Mouse (Mus musculus): ENCODE measurements around the gene Actb. TPM values are rescaled to one million over a fixed set of nuclear protein-coding genes. Genes with fewer than 3 reads are reported as not detected.

Gene Actb
- polyA plus RNA-seq, 1 experiment from 2014 or later, result 14,327 TPM

GRCm38 (mm10) chr5:142920311-142921073 is 13.9 kb upstream of the Actb start:
- Histone ChIP-seq H3K9me3 (no peaks in the 10 kb centered on the region), H3K27me3 (replicated peaks) (no peaks in the 10 kb centered on the region), H3K9ac (no peak overlapping the region), H3K36me3 (no peaks in the 10 kb centered on the region), H3K27ac (peak overlapping the region; percentile 86), H3K4me3 (replicated peaks) (no peak overlapping the region), H3K4me1 (peaks cover 19% of the 10 kb centered on the region), H3K4me2 (peak overlapping the region; percentile 9)
- 34% methylated on average over 8 of the region's 8 CpGs for WGBS
- ATAC-seq (ENCODE audit: insufficient read depth, low FRiP score, low read depth), result peak; percentile 97

GRCm38 (mm10) chr5:142917402-142917801 is 10.8 kb upstream of the Actb start:
- H3K27me3 ChIP-seq (replicated peaks), result no peaks in the 10 kb centered on the region
- WGBS, result 89% methylated on average over 8 of the region's 8 CpGs
- no peak for ATAC-seq (ENCODE audit: insufficient read depth, low FRiP score, low read depth)

GRCm38 (mm10) chr5:142916593-142916992 is 10.0 kb upstream of the Actb start:
- Histone ChIP-seq H3K27ac (no peak overlapping the region), H3K27me3 (replicated peaks) (no peaks in the 10 kb centered on the region), H3K4me1 (peaks cover 19% of the 10 kb centered on the region), H3K4me2 (no peak overlapping the region), H3K4me3 (replicated peaks) (no peak overlapping the region), H3K36me3 (no peaks in the 10 kb centered on the region), H3K9me3 (no peaks in the 10 kb centered on the region), H3K9ac (no peak overlapping the region)
- WGBS, result 71% methylated on average over 7 of the region's 7 CpGs
- ATAC-seq (ENCODE audit: insufficient read depth, low FRiP score, low read depth), result no peak

More at GRCm38 (mm10) chr5:142917402-142917801, 10.8 kb upstream of the Actb start:
- H3K9me3 ChIP-seq, result no peaks in the 10 kb centered on the region
- H3K9ac ChIP-seq, result no peak overlapping the region
- H3K4me2 ChIP-seq, result no peak overlapping the region
- peaks cover 19% of the 10 kb centered on the region for H3K4me1 ChIP-seq
- H3K36me3 ChIP-seq, result no peaks in the 10 kb centered on the region
- no peak overlapping the region for H3K4me3 ChIP-seq (replicated peaks)
- H3K27ac ChIP-seq, result no peak overlapping the region

DNA sequence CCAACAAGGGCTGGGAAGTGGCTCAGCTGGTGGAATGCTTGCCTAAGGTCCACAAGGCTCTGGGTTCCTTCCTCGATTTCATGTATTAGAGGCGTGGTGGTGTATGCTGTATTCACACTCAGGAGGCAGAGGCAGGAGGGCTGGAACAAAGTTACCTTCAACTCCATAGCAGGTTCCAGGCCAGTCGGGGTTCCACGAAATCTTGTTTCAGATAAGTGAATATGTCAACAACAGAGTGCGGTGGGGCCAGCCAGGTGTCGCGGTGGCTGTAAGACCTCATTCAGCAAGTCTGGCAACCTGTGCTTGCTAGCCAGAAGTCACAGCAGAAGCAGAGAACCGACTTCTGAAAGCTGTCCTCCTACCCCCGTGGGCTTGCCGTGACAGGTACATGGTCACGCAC is 8.7 kb upstream of the Actb start:
- no peaks in the 10 kb centered on the region for H3K9me3 ChIP-seq
- H3K4me1 ChIP-seq, result peaks cover 9% of the 10 kb centered on the region; the same call in 1 of the 2 replicates
- H3K9ac ChIP-seq, result no peak overlapping the region
- H3K4me2 ChIP-seq, result no peak overlapping the region
- no peak overlapping the region for H3K4me3 ChIP-seq (replicated peaks)
- H3K27me3 ChIP-seq (replicated peaks), result no peaks in the 10 kb centered on the region
- no peaks in the 10 kb centered on the region for H3K36me3 ChIP-seq
- ATAC-seq (ENCODE audit: insufficient read depth, low FRiP score, low read depth), result peak; percentile 48; the same call in 1 of the 2 replicates
- H3K27ac ChIP-seq, result peak overlapping the region; percentile 35; the same call in 1 of the 2 replicates
- 73% methylated on average over 11 of the region's 11 CpGs for WGBS

GRCm38 (mm10) chr5:142912739-142913138 is 6.2 kb upstream of the Actb start:
- Histone ChIP-seq H3K36me3 (no peaks in the 10 kb centered on the region), H3K9ac (no peak overlapping the region), H3K9me3 (no peaks in the 10 kb centered on the region), H3K4me3 (replicated peaks) (no peak overlapping the region), H3K27me3 (replicated peaks) (no peaks in the 10 kb centered on the region), H3K4me1 (peaks cover 30% of the 10 kb centered on the region), H3K4me2 (no peak overlapping the region), H3K27ac (no peak overlapping the region)
- WGBS, result 68% methylated on average over 4 of the region's 4 CpGs
- ATAC-seq (ENCODE audit: insufficient read depth, low FRiP score, low read depth), result no peak

DNA sequence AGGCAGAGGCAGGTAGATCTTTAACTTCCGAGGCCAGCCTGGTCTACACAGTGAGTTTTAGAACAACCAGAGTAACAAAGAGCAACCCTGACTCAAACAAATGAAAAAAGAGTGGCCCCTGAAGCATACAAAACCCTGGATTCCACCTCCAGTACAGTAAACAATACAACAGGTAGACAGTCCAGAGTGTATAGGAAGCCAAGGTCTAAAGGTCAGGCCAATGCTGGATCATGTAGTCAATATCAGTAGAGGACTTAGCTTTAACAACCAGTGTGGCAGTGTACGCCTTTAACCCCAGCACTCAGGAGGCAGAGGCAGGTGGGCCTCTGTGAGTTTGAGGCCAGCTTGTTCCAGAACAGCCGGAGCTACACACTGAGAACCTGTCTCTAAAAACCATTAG is 5.8 kb upstream of the Actb start:
- H3K27ac ChIP-seq, result no peak overlapping the region
- H3K4me1 ChIP-seq, result peaks cover 35% of the 10 kb centered on the region
- WGBS, result 86% methylated on average over 3 of the region's 3 CpGs
- no peak overlapping the region for H3K9ac ChIP-seq
- H3K9me3 ChIP-seq, result no peaks in the 10 kb centered on the region
- no peaks in the 10 kb centered on the region for H3K36me3 ChIP-seq
- no peak overlapping the region for H3K4me3 ChIP-seq (replicated peaks)
- H3K4me2 ChIP-seq, result no peak overlapping the region
- no peaks in the 10 kb centered on the region for H3K27me3 ChIP-seq (replicated peaks)
- ATAC-seq (ENCODE audit: insufficient read depth, low FRiP score, low read depth), result no peak

DNA sequence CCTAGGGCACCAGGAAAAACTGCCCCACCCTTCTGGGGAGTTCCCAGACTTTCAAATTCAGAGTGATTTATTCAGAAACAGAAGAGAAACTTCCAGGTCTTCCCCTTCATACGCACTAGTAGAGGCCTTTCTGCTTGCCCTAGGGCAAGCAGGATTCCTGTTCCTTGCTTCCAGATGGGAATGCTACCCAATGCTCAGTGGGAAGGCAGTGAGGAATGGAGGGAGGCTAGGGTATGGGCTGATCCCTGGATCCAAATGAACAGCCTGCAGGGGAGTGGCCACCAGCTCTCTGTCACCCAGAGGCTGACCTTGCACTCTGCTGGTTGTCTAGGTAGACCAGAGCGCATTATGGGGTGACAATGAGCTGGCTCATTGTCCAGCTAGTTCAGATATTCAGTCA is 5.1 kb upstream of the Actb start:
- Histone ChIP-seq H3K27me3 (replicated peaks) (no peaks in the 10 kb centered on the region), H3K27ac (no peak overlapping the region), H3K9ac (no peak overlapping the region), H3K4me2 (no peak overlapping the region), H3K9me3 (no peaks in the 10 kb centered on the region), H3K4me3 (replicated peaks) (no peak overlapping the region), H3K4me1 (peaks cover 40% of the 10 kb centered on the region), H3K36me3 (no peaks in the 10 kb centered on the region)
- WGBS, result 81% methylated on average over 2 of the region's 2 CpGs
- no peak for ATAC-seq (ENCODE audit: insufficient read depth, low FRiP score, low read depth)

- 30% methylated on average over 8 of the region's 8 CpGs for WGBS
- no peaks in the 10 kb centered on the region for H3K27me3 ChIP-seq (replicated peaks)
- peak overlapping the region; percentile 100 for H3K27ac ChIP-seq
- peak overlapping the region; percentile 1; the same call in 1 of the 2 replicates for H3K4me3 ChIP-seq (replicated peaks)
- H3K9me3 ChIP-seq, result no peaks in the 10 kb centered on the region
- H3K9ac ChIP-seq, result no peak overlapping the region
- H3K4me2 ChIP-seq, result peak overlapping the region; percentile 76
- no peak; the same call in 1 of the 2 replicates for ATAC-seq (ENCODE audit: insufficient read depth, low FRiP score, low read depth)
- peaks cover 40% of the 10 kb centered on the region for H3K4me1 ChIP-seq
- peaks cover 5% of the 10 kb centered on the region for H3K36me3 ChIP-seq
Measured at GRCm38 (mm10) chr5:142909576-142910278, 3.2 kb upstream of the Actb start.

GRCm38 (mm10) chr5:142908941-142909575 is 2.5 kb upstream of the Actb start:
- Histone ChIP-seq H3K4me2 (peak overlapping the region; percentile 76), H3K27me3 (replicated peaks) (no peaks in the 10 kb centered on the region), H3K9ac (no peak overlapping the region), H3K4me1 (peaks cover 46% of the 10 kb centered on the region), H3K27ac (peak overlapping the region; percentile 100), H3K9me3 (no peaks in the 10 kb centered on the region), H3K36me3 (peaks cover 11% of the 10 kb centered on the region), H3K4me3 (replicated peaks) (peak overlapping the region; percentile 1; the same call in 1 of the 2 replicates)
- 24% methylated on average over 5 of the region's 5 CpGs for WGBS
- no peak for ATAC-seq (ENCODE audit: insufficient read depth, low FRiP score, low read depth)

DNA sequence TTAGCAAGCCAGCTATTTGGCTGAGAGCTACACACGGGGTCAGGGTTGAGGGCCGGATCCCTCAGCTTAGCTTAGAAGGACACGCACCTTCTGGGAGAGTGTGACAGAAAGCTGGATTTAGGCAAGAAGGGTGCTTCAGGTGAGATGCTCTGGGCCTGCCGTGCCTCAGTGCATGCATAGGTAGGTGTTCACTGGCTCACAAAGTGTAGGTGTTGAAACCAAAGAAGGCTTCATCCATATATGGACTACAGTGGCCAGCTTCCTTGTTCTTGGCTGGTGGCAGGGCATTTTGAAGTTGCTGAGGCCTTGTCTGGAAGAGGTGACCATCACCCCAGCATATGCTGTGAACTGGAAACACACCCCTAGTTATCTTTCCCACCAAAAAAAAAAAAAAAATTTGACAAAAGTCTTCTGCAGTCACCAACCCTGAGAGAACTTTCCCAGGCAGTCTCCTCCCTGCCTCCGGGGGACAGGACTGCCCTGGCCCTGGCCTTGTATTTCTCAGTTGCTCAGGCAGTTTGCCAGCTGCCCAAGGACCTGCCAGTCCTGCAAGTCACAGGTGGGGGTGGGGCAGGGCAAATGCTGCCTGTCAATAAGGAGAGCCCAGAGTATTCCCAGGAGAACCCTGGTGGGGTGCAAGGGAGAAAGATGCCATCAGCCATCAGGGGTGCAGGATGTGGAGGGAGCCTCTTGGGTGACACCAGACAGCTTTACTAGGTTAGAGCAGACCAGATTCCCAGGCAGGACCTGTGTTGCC is 1.4 kb upstream of the Actb start:
- peak overlapping the region; percentile 100 for H3K27ac ChIP-seq
- 50% methylated on average over 5 of the region's 5 CpGs for WGBS
- no peak for ATAC-seq (ENCODE audit: insufficient read depth, low FRiP score, low read depth)
- peaks cover 51% of the 10 kb centered on the region for H3K4me1 ChIP-seq
- no peaks in the 10 kb centered on the region for H3K27me3 ChIP-seq (replicated peaks)
- H3K9me3 ChIP-seq, result no peaks in the 10 kb centered on the region
- no peak overlapping the region for H3K9ac ChIP-seq
- H3K36me3 ChIP-seq, result peaks cover 19% of the 10 kb centered on the region
- H3K4me3 ChIP-seq (replicated peaks), result peak overlapping the region; percentile 93
- peak overlapping the region; percentile 76 for H3K4me2 ChIP-seq

DNA sequence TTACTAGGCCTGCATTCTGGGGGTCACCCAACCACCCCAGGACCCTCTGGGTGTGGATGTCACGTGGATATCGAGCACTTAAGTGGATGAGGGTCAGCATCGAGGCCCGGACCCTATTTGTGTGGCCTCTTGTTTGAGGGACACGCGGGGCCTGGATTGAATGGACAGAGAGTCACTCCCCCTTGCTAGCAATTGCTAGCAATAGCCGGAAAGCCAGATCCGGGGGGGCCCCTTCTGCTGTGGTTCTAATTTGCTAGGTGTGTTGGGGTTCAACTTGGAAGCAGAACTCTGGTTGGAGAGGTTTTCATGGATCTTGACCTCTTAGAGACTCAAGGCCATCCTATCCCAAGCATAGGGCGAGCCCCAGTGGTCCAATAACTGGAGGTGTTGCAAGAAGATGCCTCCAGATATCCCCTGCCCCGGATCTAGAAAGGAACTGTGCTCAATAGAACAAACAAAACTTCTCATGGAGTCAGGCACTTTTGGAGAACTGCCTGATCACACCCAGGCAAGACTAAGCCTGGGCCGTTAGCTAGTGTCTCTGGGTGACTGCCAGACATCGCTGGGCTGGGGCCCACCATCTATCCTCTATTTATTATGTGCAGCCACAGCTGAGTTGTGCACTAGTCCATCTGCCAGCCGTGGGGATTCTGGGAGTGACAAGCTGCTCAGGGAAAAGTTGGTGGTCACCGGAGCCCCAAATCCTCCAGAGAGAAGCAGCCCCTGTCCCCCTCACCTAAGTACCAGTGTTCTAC is 671 bp upstream of the Actb start:
- WGBS, result 16% methylated on average over 14 of the region's 14 CpGs
- Histone ChIP-seq H3K27ac (peak overlapping the region; percentile 100), H3K4me2 (peak overlapping the region; percentile 76), H3K4me3 (replicated peaks) (peak overlapping the region; percentile 93), H3K9ac (peak overlapping the region; percentile 65), H3K4me1 (peaks cover 56% of the 10 kb centered on the region), H3K9me3 (no peaks in the 10 kb centered on the region), H3K27me3 (replicated peaks) (no peaks in the 10 kb centered on the region), H3K36me3 (peaks cover 27% of the 10 kb centered on the region)
- no peak for ATAC-seq (ENCODE audit: insufficient read depth, low FRiP score, low read depth)
